Mouse (Mus musculus) gastrocnemius, adult 8-10 months (tissue): ENCODE measurements around the gene Snd1. TPM values are rescaled to one million over a fixed set of nuclear protein-coding genes. Genes with fewer than 3 reads are reported as not detected.

Experiments used
- DNase-seq, 2 experiments: peaks; one replicate each; pipeline ENCODE4 v3.0.0; 2022; ENCODE audit warnings: low spot score in 2 of 2
- total RNA-seq, 4 experiments: library from RNA; stranded (reverse); gene quantifications; 2 replicates each; pipeline ENCODE4 v1.2.4; 2022

Snd1 gene
- total RNA-seq, 4 experiments from 2014 or later: 42.6 to 54.4 (median 50.1) TPM

- no peak for DNase-seq
These were observed 113.7 kb downstream of the Snd1 start for GRCm38 (mm10) chr6:28588494-28589171.

GRCm38 (mm10) chr6:28592323-28592893, 117.5 kb downstream of the Snd1 start:
- DNase-seq: no peak

- no peak for DNase-seq
These were observed 118.8 kb downstream of the Snd1 start for GRCm38 (mm10) chr6:28593708-28594107.

DNA sequence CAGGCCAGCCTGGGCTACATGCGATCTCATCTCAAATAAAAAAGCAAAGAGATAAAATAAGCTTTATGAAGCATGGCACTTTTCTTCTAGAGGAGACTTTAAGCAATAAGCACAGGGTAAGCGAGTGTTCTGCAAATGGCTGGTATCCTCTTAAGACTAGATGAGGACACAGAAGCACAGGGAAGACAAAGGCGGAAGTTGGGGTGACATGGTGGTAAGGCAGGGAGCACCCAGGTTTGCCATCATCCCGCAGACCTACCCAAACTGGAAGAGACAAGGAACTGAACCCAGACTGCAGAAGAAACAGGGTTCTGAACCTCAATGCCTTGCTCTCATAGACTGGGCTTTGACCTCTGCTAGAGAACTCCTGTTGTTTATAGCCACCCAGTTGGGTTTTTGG, 119.8 kb downstream of the Snd1 start:
- DNase-seq: no peak

GRCm38 (mm10) chr6:28595231-28595630, 120.3 kb downstream of the Snd1 start:
- DNase-seq: no peak

GRCm38 (mm10) chr6:28597266-28597665, 122.3 kb downstream of the Snd1 start:
- DNase-seq: no peak

DNA sequence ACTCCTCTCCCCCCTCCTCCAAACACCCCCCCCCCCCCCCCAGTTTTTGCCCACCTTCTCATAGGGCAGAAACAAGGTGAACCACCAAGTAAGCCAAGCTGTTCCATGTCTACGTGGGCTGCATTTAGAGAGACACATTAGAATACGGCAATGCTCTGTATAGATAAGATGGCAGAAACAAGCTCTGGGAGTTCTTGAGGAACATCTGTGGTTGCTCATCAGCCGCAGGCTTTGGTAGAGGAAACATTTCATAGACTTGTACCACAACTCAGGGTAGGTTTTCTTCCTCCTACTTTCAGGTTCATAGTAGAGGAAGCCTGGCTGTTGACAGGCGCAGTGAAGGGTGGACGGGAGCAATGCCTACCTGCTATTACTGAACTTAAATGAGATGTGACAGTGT, 124.2 kb downstream of the Snd1 start:
- DNase-seq: no peak

DNA sequence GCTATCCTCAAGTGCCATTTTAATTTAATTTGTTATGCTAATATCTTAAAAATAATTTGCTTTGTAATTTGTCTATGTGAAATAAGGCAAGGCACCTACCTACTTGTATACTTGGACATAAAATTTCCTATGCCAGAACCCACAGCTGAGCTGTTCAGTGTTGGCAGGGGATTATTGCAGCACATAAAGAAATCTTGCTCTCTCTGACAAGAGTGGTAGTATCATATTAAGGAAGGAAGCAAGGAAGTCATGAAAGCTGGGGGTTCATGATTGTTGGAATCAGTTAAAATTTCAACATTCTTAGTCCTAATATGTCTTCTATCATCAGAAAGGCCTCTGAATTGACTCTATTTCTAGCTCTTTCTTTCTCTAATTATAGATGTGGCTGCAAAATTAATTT, 125.5 kb downstream of the Snd1 start:
- no peak for DNase-seq

- DNase-seq: no peak
These were observed 128.5 kb downstream of the Snd1 start for GRCm38 (mm10) chr6:28603401-28603800.

GRCm38 (mm10) chr6:28603823-28604222, 128.9 kb downstream of the Snd1 start:
- no peak for DNase-seq

DNA sequence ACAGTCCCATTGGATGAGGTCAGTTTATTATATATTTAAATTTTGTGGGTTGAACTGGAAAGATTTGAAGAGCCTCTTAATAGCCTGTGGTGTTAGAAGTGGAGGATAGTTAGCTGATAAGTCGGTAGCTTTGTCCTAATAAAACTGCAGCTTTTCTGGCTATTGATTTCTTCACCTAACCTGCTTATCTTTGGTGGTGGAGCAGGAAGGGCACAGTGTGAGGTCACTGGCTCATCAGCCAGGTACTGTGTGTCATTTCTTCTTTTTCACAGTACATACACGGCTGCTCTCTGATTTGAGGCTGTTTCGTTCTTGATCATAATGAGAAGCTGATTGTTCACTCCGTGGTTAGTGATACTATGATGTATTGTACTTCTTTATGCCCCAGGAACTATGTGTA, 134.4 kb downstream of the Snd1 start:
- DNase-seq: no peak

- no peak for DNase-seq
These were observed 135.2 kb downstream of the Snd1 start for GRCm38 (mm10) chr6:28610127-28610526.

DNA sequence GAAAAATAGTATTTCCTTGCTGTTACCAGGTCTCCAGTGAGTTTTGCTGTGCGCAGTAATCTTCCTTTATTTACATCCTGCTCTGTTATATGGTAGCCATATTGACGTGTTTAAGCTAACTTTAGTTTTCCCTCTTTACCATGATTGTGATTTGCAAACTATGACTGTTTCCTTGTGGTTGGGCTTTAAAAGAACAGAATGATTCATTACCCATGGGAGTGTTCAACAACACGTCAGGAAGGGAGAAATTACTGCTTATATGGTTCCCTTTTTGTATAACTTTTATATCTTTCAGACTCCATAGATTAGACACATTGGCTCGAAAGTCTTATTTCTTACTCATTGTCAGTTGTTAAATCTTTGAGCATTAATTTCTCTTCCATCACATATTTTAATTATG, 138.5 kb downstream of the Snd1 start:
- no peak for DNase-seq

DNA sequence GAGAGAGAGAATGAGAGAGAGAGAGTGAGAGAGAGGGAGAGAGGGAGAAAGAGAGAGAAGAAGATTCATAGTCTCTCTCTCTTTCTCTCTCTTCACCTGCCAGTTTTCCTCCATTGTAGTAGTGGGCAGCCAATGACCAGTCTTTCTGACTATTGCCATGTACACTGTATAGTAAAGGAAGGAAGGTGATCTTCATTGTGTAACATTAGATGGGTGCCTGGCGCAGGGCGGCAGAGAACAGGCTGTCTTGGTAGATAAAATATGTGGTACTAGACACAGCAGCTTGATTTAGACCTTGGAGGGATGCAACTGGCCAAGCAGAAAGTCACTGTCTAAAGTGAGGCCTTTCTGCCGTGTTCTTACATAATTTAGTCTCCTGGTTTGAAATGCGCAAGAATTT, 139.9 kb downstream of the Snd1 start:
- no peak for DNase-seq

DNA sequence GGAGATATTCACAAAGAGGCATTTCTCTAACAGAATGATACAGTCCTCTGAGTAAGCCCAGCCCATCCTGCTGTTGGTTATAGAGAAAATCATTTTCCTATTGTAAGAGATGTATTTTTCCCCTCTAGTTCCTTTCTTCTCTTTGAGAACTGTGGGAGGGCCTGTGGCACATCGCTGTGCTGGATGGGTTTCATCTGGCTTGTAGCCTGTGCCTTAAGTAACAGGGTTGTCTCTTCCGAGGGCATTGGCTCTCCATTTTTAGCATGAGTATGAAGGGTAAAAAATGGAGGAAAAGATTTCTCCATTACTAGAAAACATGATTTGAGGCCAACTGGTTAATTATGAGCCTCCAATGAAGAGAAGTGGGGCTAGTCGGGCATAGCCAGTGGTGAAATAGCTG, 140.5 kb downstream of the Snd1 start:
- DNase-seq: peak in 1 of 2 experiments; percentile 5

DNA sequence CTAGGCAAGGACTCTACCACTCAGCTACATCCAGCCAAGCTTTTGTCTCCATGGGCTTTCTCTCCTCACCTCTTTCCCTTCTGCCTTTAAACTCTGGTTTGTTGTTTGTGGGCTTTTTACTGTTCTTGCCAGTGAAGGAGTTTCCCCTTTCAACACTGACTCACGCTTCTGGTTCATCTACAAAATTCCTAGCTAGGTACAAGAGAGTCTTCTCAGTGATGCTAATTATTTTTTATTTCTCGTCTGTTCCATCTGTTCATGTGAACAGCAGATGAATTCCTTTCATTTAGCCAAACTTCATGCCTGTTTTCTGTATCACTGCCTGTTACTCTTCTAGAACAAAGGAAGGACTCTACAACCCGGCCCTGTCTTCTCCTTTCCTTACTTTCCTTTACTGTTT, 141.0 kb downstream of the Snd1 start:
- DNase-seq: no peak

GRCm38 (mm10) chr6:28618299-28618698, 143.4 kb downstream of the Snd1 start:
- DNase-seq: no peak

DNA sequence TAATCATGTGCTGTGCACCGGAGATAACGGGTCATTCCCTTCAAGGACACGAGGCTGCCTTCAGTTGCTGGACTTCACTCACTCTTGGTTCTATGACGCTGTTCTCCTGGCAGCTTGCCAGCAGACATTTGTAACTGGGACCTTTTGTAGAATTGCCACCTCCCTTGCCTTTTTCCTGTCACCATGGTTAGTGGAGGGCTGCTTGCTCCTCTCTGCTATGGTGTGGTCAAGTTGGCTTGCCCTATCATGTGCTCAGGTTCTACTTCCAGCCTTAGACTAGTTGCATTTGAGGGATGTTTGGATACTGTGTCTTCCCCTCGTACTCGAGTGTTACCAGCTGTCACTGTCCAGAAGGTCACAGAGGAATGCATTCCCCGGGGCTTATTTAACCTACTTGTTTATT, 143.8 kb downstream of the Snd1 start:
- peak; percentile 24 to 33 for DNase-seq

GRCm38 (mm10) chr6:28621431-28621830, 146.5 kb downstream of the Snd1 start:
- no peak for DNase-seq

GRCm38 (mm10) chr6:28621961-28622360, 147.0 kb downstream of the Snd1 start:
- DNase-seq: no peak

DNA sequence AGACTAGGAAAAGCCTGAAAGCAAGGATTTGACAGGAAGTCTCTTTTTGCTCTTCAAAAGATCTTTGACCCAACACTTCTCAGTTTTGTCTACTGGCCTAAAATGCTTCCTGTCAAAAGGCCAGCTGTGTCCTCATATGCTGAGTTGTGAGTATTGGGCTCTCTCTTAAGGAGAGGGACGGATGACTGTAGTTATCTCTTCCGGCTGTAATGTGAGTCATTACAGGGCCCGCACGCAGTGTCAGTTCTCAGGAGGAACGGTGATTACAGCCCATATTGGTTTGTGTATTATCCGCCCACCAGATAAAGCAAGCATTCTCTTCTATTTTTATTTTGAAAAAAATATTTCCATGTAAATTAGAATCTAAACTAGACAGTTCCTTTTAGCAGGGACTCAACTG, 147.6 kb downstream of the Snd1 start:
- no peak for DNase-seq

DNA sequence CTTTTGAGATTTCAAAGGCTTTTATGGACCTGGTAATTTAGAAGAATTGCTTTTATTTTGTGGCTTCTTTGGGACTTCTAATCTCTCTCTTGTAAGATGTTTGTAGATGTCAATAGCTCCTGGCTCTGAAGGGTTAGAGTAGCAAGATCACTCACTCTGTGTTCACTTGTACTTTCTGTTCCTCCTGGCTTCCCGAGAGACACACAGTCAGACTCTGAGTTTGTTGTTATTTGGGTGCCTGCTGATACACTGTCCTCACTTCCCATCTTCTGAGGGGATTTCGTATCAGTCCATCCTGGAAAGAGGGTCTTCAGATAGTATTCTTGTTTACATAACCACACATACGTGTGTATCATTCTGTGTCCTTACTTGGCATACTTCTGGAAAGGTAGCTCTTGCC, 148.0 kb downstream of the Snd1 start:
- no peak for DNase-seq

DNA sequence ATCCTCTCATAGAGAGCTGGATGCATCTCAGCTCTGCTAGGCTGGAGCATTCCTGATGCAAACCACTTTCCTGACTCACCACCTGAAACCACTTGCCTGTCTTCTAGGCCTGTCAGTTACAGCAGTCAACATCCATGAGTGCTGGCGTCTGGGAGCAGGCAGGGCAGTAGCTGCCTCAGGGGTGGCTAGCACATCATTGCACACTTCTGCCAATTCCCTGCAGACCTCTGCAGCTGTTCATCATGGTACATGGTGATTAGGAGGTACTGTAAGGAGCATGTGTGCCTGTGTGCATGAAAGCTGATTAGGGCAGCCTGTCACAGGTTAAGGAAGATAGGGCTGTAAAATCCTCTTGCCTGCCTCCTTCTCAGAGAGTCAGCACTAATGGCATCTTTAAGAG, 153.5 kb downstream of the Snd1 start:
- DNase-seq: no peak

DNA sequence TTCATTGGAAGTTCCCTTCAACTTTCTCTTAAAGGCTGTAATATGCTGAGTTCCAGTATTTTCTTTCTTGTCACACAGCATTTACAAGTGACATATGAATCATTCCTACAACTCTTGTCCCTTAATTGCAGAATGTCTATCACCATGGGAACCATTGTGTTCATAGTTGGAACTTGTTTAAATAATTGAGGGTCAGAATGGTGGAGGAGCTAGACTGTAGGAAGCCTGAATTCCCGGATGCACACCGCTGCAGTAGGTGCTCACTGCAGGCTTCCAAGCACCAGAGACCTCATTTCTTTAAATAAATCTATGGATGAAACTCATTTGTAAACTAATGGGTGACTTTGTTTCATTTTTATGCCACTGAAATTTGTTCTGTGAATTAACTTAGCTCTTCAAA, 154.9 kb downstream of the Snd1 start:
- DNase-seq: no peak
